Mouse (Mus musculus) adrenal gland, postnatal 25 days (tissue): ENCODE measurements at regions not wholly inside any gene's neighbourhood (a gene's known extent, or its start where the extent isn't known, plus 50 kb on each side); places are given as distances from the start of the nearest gene placed in this dataset.
A peak's percentile ranks its signal among the peaks of the same experiment; 100 is the strongest.

Experiments used
- DNase-seq: peaks from one replicate; pipeline ENCODE4 v3.0.0; 2021; ENCODE audit warnings: mixed read lengths

GRCm38 (mm10) chr4:124542696-124543095 lies 67.9 kb downstream of the 3100002H09Rik start:
- no peak for DNase-seq

- no peak for DNase-seq
These were observed 72.1 kb downstream of the 3100002H09Rik start for GRCm38 (mm10) chr4:124538471-124538870.

GRCm38 (mm10) chr4:124537681-124538080 lies 72.9 kb downstream of the 3100002H09Rik start:
- no peak for DNase-seq

- DNase-seq = no peak
These were observed 77.0 kb downstream of the 3100002H09Rik start for GRCm38 (mm10) chr4:124533614-124534013.

- DNase-seq = no peak
These were observed 80.0 kb downstream of the 3100002H09Rik start for GRCm38 (mm10) chr4:124530596-124530995.

GRCm38 (mm10) chr4:124526822-124527221 lies 83.8 kb downstream of the 3100002H09Rik start:
- DNase-seq = no peak

GRCm38 (mm10) chr4:124526362-124526761 lies 84.2 kb downstream of the 3100002H09Rik start:
- DNase-seq = no peak

- no peak for DNase-seq
These were observed 90.3 kb downstream of the 3100002H09Rik start for GRCm38 (mm10) chr4:124520309-124520708.

GRCm38 (mm10) chr4:124511761-124512160 lies 98.8 kb downstream of the 3100002H09Rik start:
- no peak for DNase-seq

- no peak for DNase-seq
These were observed 99.8 kb downstream of the 3100002H09Rik start for GRCm38 (mm10) chr4:124510816-124511215.

- peak; percentile 71 for DNase-seq
These were observed 100.9 kb downstream of the 3100002H09Rik start for GRCm38 (mm10) chr4:124509695-124510094.

- no peak for DNase-seq
These were observed 104.4 kb downstream of the 3100002H09Rik start for GRCm38 (mm10) chr4:124506083-124506647.

GRCm38 (mm10) chr4:124501785-124502184 lies 108.8 kb downstream of the 3100002H09Rik start:
- no peak for DNase-seq

- DNase-seq = no peak
These were observed 112.6 kb downstream of the 3100002H09Rik start for GRCm38 (mm10) chr4:124498043-124498442.

- no peak for DNase-seq
These were observed 124.5 kb downstream of the 3100002H09Rik start for GRCm38 (mm10) chr4:124485941-124486581.

- no peak for DNase-seq
These were observed 125.7 kb downstream of the 3100002H09Rik start for GRCm38 (mm10) chr4:124484613-124485586.

GRCm38 (mm10) chr4:124477870-124478301 lies 132.7 kb downstream of the 3100002H09Rik start:
- no peak for DNase-seq

- no peak for DNase-seq
These were observed 133.2 kb downstream of the 3100002H09Rik start for GRCm38 (mm10) chr4:124477359-124477868.

- no peak for DNase-seq
These were observed 145.3 kb downstream of the 3100002H09Rik start for GRCm38 (mm10) chr4:124465229-124465820.

- DNase-seq = no peak
These were observed 154.9 kb downstream of the 3100002H09Rik start for GRCm38 (mm10) chr4:124455511-124456338.

- DNase-seq = no peak
These were observed 159.5 kb downstream of the 3100002H09Rik start for GRCm38 (mm10) chr4:124451131-124451530.
